7 mouse cellular contexts compared by ENCODE assay signal in genomic region chr15:96253827-96254226, GRCm38 (mm10). TPM values are rescaled to one million over a fixed set of nuclear protein-coding genes. Genes with fewer than 3 reads are reported as not detected.
A peak's percentile ranks its signal among the peaks of the same experiment; 100 is the strongest.
DNase-seq lines count a peak whose midpoint lies in the region; ATAC-seq and TF ChIP-seq lines count a peak whose summit lies in the region.

No protein-coding gene starts in this region.

- no peaks in the 10 kb centered on the region for H3K36me3 ChIP-seq in forebrain, postnatal 0 days (ENCODE audit: insufficient read depth)
- no peaks in the 10 kb centered on the region for H3K36me3 ChIP-seq in liver, embryonic 12.5 days

- no peaks in the 10 kb centered on the region; the same call in 1 of the 2 replicates for H3K4me1 ChIP-seq in forebrain, postnatal 0 days (ENCODE audit: insufficient read depth)
- H3K4me1 ChIP-seq in liver, embryonic 12.5 days = peaks cover 8% of the 10 kb centered on the region; the same call in 1 of the 2 replicates

- H3K27me3 ChIP-seq in forebrain, postnatal 0 days (ENCODE audit: insufficient read depth, low read length) = no peaks in the 10 kb centered on the region
- H3K27me3 ChIP-seq in liver, embryonic 12.5 days (replicated peaks) = peaks cover 26% of the 10 kb centered on the region

- H3K4me3 ChIP-seq in forebrain, postnatal 0 days (ENCODE audit: low read depth, low read length) = peak overlapping the region; percentile 27
- peak overlapping the region; percentile 11; the same call in 1 of the 2 replicates for H3K4me3 ChIP-seq in liver, embryonic 12.5 days

- no peak for TF ChIP-seq CTCF in forebrain, postnatal 0 days (IDR thresholded peaks at IDR 0.05; ENCODE audit: low read depth)

- DNase-seq in retina, embryonic 14.5 days (ENCODE audit: low spot score) = peak; percentile 15
- no peak for DNase-seq in retina, postnatal 1 day
- DNase-seq in forebrain, postnatal 0 days = no peak
- no peak for DNase-seq in adrenal gland, adult 8-10 months
- DNase-seq in cerebellum, adult 18-20 months = no peak

- WGBS in forebrain, postnatal 0 days = 6% methylated on average over 7 of the region's 7 CpGs
- 7% methylated on average over 7 of the region's 7 CpGs for WGBS in liver, embryonic 12.5 days (ENCODE audit: insufficient replicate concordance)

- H3K9ac ChIP-seq in forebrain, postnatal 0 days = no peak overlapping the region
- H3K9ac ChIP-seq in liver, embryonic 12.5 days = no peak overlapping the region

- H3K4me2 ChIP-seq in forebrain, postnatal 0 days (ENCODE audit: low read depth) = peak overlapping the region; percentile 48
- peak overlapping the region; percentile 53 for H3K4me2 ChIP-seq in liver, embryonic 12.5 days

- no peak overlapping the region for H3K27ac ChIP-seq in forebrain, postnatal 0 days (ENCODE audit: low read depth, low read length)
- no peak overlapping the region for H3K27ac ChIP-seq in liver, embryonic 12.5 days

- no peak for ATAC-seq in forebrain, postnatal 0 days
- no peak for ATAC-seq in liver, embryonic 12.5 days
- ATAC-seq in CD4-positive, CD25-positive, alpha-beta regulatory T cell, adult 4 months = no peak

- H3K9me3 ChIP-seq in forebrain, postnatal 0 days (ENCODE audit: low read length) = no peaks in the 10 kb centered on the region
- H3K9me3 ChIP-seq in liver, embryonic 12.5 days (replicated peaks) = no peaks in the 10 kb centered on the region

RNA-seq across cellular contexts. Expression of gene Arid2, which starts 33.5 kb away (rescaled TPM):
- total RNA-seq in forebrain, postnatal 0 days (2014; rRNA removed) = 32.2 and 49.9 TPM in 2 replicates
- 7.8 and 10.7 TPM in 2 replicates for polyA plus RNA-seq in forebrain, postnatal 0 days (2015; fragmentation: Nextera tagmentation; extraction: Ambion mirVana)
- polyA plus RNA-seq in liver, embryonic 12.5 days (2016; fragmentation: Nextera tagmentation; extraction: Ambion mirVana) = 14.1 and 14.5 TPM in 2 replicates
- total RNA-seq in adrenal gland, adult 8-10 months (2022) = 10 to 100 TPM; 39.0 to 55.2 (median 46.1) TPM
- polyA plus RNA-seq in CD4-positive, CD25-positive, alpha-beta regulatory T cell, adult 4 months (2017; shearing (Covaris generic)) = 10 to 100 TPM; 17.9 to 21.0 TPM
